Mouse (Mus musculus): ENCODE measurements around the gene Itsn1. TPM values are rescaled to one million over a fixed set of nuclear protein-coding genes. Genes with fewer than 3 reads are reported as not detected.
A peak's percentile ranks its signal among the peaks of the same experiment; 100 is the strongest.

Gene Itsn1
- total RNA-seq, 2 experiments from 2014 or later, result 31.7 to 52.0 TPM

- DNase-seq, result no peak
Observed at GRCm38 (mm10) chr16:91730446-91730845, 1.4 kb downstream of the Itsn1 start.

GRCm38 (mm10) chr16:91732816-91733215, 3.7 kb downstream of the Itsn1 start:
- no peak for DNase-seq

GRCm38 (mm10) chr16:91734771-91735170, 5.7 kb downstream of the Itsn1 start:
- peak; percentile 56 for DNase-seq

- no peak for DNase-seq
Observed at GRCm38 (mm10) chr16:91736046-91736816, 7.2 kb downstream of the Itsn1 start.

- DNase-seq, result no peak
Observed at GRCm38 (mm10) chr16:91738505-91738904, 9.4 kb downstream of the Itsn1 start.

- no peak for DNase-seq
Observed at GRCm38 (mm10) chr16:91740184-91740917, 11.3 kb downstream of the Itsn1 start.

GRCm38 (mm10) chr16:91740918-91741255, 11.8 kb downstream of the Itsn1 start:
- no peak for DNase-seq

GRCm38 (mm10) chr16:91743055-91743454, 14.0 kb downstream of the Itsn1 start:
- DNase-seq, result no peak

GRCm38 (mm10) chr16:91746101-91746950, 17.2 kb downstream of the Itsn1 start:
- peak; percentile 51 for DNase-seq

GRCm38 (mm10) chr16:91747567-91747966, 18.5 kb downstream of the Itsn1 start:
- DNase-seq, result no peak

GRCm38 (mm10) chr16:91751644-91752385, 22.7 kb downstream of the Itsn1 start:
- DNase-seq, result no peak

- no peak for DNase-seq
Observed at GRCm38 (mm10) chr16:91753611-91754010, 24.5 kb downstream of the Itsn1 start.

GRCm38 (mm10) chr16:91754957-91755356, 25.9 kb downstream of the Itsn1 start:
- no peak for DNase-seq

- DNase-seq, result no peak
Observed at GRCm38 (mm10) chr16:91761202-91761601, 32.1 kb downstream of the Itsn1 start.

GRCm38 (mm10) chr16:91761761-91762160, 32.7 kb downstream of the Itsn1 start:
- DNase-seq, result no peak

- DNase-seq, result no peak
Observed at GRCm38 (mm10) chr16:91762476-91762875, 33.4 kb downstream of the Itsn1 start.

GRCm38 (mm10) chr16:91763975-91764374, 34.9 kb downstream of the Itsn1 start:
- DNase-seq, result no peak

- DNase-seq, result no peak
Observed at GRCm38 (mm10) chr16:91764414-91764813, 35.3 kb downstream of the Itsn1 start.

GRCm38 (mm10) chr16:91765121-91765815, 36.2 kb downstream of the Itsn1 start:
- no peak for DNase-seq

GRCm38 (mm10) chr16:91765816-91766210, 36.7 kb downstream of the Itsn1 start:
- DNase-seq, result no peak

GRCm38 (mm10) chr16:91767165-91767701, 38.2 kb downstream of the Itsn1 start:
- peak; percentile 75 for DNase-seq

All from adrenal gland, postnatal 10 days (tissue).